Mouse (Mus musculus): ENCODE data around the gene Utrn. TPM values are rescaled to one million over a fixed set of nuclear protein-coding genes. Genes with fewer than 3 reads are reported as not detected.

Utrn gene
- polyA plus RNA-seq, 1 experiment from 2014 or later, result 21.5 TPM

DNA sequence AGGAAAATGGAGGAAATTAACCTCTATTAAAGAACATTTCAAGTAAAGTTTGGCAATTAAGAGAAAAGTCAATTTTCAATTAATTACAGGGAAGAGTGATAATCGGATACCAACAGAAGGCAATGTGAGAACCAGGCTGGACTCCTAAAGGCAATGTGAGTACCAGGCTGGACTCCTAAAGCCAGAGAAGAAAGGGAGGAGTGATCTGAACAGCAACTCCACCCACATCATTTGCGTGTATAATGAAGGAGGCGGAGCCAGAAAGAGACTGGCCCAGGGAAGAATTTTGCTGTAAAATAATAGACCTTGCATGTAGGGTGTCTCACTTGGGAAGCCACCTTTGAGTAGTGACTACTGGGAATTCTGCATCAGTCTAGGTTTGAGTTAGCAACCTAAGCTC, 334.4 kb downstream of the Utrn start:
- 76% methylated on average over 3 of the region's 3 CpGs for WGBS
- no peak for TF ChIP-seq CTCF (IDR thresholded peaks at IDR 0.05; ENCODE audit: low read depth)
- Histone ChIP-seq H3K36me3 (ENCODE audit: control insufficient read depth, insufficient read depth) (no peaks in the 10 kb centered on the region), H3K9ac (ENCODE audit: low read depth, low read length) (no peak overlapping the region), H3K9me3 (ENCODE audit: control insufficient read depth) (no peaks in the 10 kb centered on the region), H3K4me1 (replicated peaks; ENCODE audit: control insufficient read depth, insufficient read depth, low read length) (no peaks in the 10 kb centered on the region), H3K4me3 (ENCODE audit: low read depth, low read length) (no peak overlapping the region), H3K27ac (ENCODE audit: low read depth, low read length) (no peak overlapping the region), H3K4me2 (replicated peaks; ENCODE audit: low read depth) (no peak overlapping the region), H3K27me3 (replicated peaks; ENCODE audit: control insufficient read depth, insufficient read depth, low read length) (no peaks in the 10 kb centered on the region)
- no peak for ATAC-seq

DNA sequence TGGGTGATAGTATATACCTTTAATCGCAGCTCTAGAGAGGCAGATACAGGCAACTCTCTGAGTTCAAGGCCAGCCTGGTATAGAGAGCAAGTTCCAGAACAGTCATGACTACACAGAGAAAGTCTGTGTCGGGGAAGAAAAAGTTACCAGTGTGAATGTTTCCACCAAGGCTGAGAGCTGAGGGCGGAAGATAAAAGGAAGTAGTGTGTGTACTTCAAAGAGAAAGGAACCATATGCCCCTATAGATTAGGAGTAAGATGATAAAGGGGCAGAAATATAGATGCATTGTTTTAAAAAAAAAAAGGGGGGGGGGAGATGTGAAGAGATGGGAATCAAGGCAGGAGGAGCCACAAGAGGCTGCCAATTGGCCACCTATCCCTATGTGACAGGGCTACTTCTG, 334.9 kb downstream of the Utrn start:
- Histone ChIP-seq H3K27me3 (replicated peaks; ENCODE audit: control insufficient read depth, insufficient read depth, low read length) (no peaks in the 10 kb centered on the region), H3K27ac (ENCODE audit: low read depth, low read length) (no peak overlapping the region), H3K9ac (ENCODE audit: low read depth, low read length) (no peak overlapping the region), H3K4me2 (replicated peaks; ENCODE audit: low read depth) (no peak overlapping the region), H3K4me1 (replicated peaks; ENCODE audit: control insufficient read depth, insufficient read depth, low read length) (no peaks in the 10 kb centered on the region), H3K36me3 (ENCODE audit: control insufficient read depth, insufficient read depth) (no peaks in the 10 kb centered on the region), H3K4me3 (ENCODE audit: low read depth, low read length) (no peak overlapping the region), H3K9me3 (ENCODE audit: control insufficient read depth) (no peaks in the 10 kb centered on the region)
- 76% methylated on average over 3 of the region's 3 CpGs for WGBS
- no peak for TF ChIP-seq CTCF (IDR thresholded peaks at IDR 0.05; ENCODE audit: low read depth)
- no peak for ATAC-seq

DNA sequence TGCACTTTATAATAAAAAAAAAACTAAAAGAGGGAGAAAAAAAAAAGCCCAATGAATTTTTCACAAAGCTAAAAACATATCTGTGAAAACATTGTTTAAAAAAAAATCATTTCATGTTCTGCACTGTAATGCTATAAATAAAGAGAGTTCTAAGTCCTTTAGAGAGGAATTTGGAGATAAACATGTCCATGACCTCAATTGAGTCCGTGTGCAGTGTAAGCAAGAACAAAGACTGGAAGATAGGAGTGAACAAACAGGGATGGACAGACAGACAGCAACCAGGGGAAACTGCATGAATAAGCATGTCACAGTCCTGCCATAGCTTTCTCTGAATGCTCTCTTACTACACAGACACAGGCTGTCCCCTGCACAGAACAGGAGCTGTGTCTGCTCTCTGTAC, 347.1 kb downstream of the Utrn start:
- H3K9me3 ChIP-seq (ENCODE audit: control insufficient read depth), result no peaks in the 10 kb centered on the region
- H3K36me3 ChIP-seq (ENCODE audit: control insufficient read depth, insufficient read depth), result no peaks in the 10 kb centered on the region
- WGBS, result 38% methylated on average over 1 of the region's 1 CpGs
- TF ChIP-seq CTCF (IDR thresholded peaks at IDR 0.05; ENCODE audit: low read depth), result no peak
- H3K9ac ChIP-seq (ENCODE audit: low read depth, low read length), result no peak overlapping the region
- no peaks in the 10 kb centered on the region for H3K4me1 ChIP-seq (replicated peaks; ENCODE audit: control insufficient read depth, insufficient read depth, low read length)
- no peaks in the 10 kb centered on the region for H3K27me3 ChIP-seq (replicated peaks; ENCODE audit: control insufficient read depth, insufficient read depth, low read length)
- no peak overlapping the region for H3K4me2 ChIP-seq (replicated peaks; ENCODE audit: low read depth)
- no peak overlapping the region for H3K4me3 ChIP-seq (ENCODE audit: low read depth, low read length)
- ATAC-seq, result no peak
- no peak overlapping the region for H3K27ac ChIP-seq (ENCODE audit: low read depth, low read length)

DNA sequence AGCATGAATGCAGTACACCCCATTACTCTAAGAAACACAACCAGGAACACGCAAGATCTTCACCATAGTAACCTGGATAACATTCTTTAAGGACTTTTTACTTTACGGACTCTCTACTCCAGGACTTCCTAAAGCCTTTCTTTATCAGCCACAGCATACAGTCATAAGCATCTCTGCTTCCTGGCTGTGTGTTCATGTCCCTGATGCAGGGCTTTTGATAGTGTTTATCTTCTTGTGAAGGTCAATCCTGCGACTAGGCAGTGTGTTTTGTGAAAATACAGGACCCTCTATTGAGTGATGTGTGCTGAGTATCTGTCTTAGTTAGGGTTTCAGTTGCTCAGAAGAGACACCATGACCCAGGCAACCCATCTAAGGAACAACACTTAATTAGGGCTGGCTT, 351.0 kb downstream of the Utrn start:
- WGBS, result 81% methylated on average over 3 of the region's 3 CpGs
- H3K4me3 ChIP-seq (ENCODE audit: low read depth, low read length), result no peak overlapping the region
- H3K9me3 ChIP-seq (ENCODE audit: control insufficient read depth), result no peaks in the 10 kb centered on the region

DNA sequence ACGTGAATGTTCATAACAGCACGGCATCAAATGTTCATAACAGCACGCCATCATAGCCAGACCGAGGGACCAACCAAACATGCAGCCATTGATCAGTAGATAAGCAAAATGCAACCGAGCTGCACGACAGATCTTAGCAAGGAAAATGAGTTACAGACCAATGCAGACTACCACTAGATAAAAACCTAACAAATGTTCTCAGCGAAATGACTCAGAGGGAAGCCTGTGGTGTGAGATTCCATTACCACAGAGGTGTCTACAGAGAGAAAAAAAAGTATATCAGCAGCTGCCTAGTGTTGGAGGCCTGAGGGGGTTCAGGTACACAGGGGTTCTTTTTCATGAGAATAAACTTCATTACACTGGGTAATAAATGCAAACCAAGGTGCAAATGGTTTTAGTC, 363.6 kb downstream of the Utrn start:
- ATAC-seq, result no peak
- TF ChIP-seq CTCF (IDR thresholded peaks at IDR 0.05; ENCODE audit: low read depth), result no peak
- Histone ChIP-seq H3K4me2 (replicated peaks; ENCODE audit: low read depth) (no peak overlapping the region), H3K27me3 (replicated peaks; ENCODE audit: control insufficient read depth, insufficient read depth, low read length) (no peaks in the 10 kb centered on the region), H3K4me1 (replicated peaks; ENCODE audit: control insufficient read depth, insufficient read depth, low read length) (no peaks in the 10 kb centered on the region), H3K27ac (ENCODE audit: low read depth, low read length) (no peak overlapping the region), H3K9me3 (ENCODE audit: control insufficient read depth) (no peaks in the 10 kb centered on the region), H3K4me3 (ENCODE audit: low read depth, low read length) (no peak overlapping the region), H3K36me3 (ENCODE audit: control insufficient read depth, insufficient read depth) (peaks cover 7% of the 10 kb centered on the region; the same call in 1 of the 2 replicates), H3K9ac (ENCODE audit: low read depth, low read length) (no peak overlapping the region)
- WGBS, result 85% methylated on average over 7 of the region's 7 CpGs

More for the DNA sequence above, 351.0 kb downstream of the Utrn start:
- H3K9ac ChIP-seq (ENCODE audit: low read depth, low read length), result no peak overlapping the region
- ATAC-seq, result no peak
- H3K27me3 ChIP-seq (replicated peaks; ENCODE audit: control insufficient read depth, insufficient read depth, low read length), result no peaks in the 10 kb centered on the region
- H3K4me1 ChIP-seq (replicated peaks; ENCODE audit: control insufficient read depth, insufficient read depth, low read length), result no peaks in the 10 kb centered on the region
- H3K27ac ChIP-seq (ENCODE audit: low read depth, low read length), result no peak overlapping the region
- TF ChIP-seq CTCF (IDR thresholded peaks at IDR 0.05; ENCODE audit: low read depth), result no peak
- H3K4me2 ChIP-seq (replicated peaks; ENCODE audit: low read depth), result no peak overlapping the region
- no peaks in the 10 kb centered on the region for H3K36me3 ChIP-seq (ENCODE audit: control insufficient read depth, insufficient read depth)

DNA sequence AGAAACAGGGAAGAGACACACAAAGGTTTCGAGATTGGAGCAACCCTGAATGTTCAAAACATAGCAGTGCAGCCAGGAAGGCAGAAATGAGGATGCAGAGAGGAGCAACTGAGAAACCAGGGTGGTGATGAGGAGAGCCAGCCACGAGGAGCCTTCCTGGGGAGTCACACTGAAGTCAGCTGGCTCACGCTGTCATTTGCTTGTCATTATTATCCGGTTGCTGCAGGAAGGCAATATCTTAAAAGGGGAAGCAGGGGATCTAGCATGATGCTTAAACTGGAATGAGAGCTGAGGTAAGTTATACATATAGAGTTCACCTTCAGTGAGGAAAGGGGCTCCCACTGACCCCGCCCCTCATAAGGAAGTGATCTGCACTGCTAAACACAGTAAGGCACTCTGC, 368.7 kb downstream of the Utrn start:
- H3K9me3 ChIP-seq (ENCODE audit: control insufficient read depth), result no peaks in the 10 kb centered on the region
- H3K9ac ChIP-seq (ENCODE audit: low read depth, low read length), result no peak overlapping the region
- ATAC-seq, result no peak
- no peaks in the 10 kb centered on the region for H3K4me1 ChIP-seq (replicated peaks; ENCODE audit: control insufficient read depth, insufficient read depth, low read length)
- no peak overlapping the region for H3K4me3 ChIP-seq (ENCODE audit: low read depth, low read length)
- H3K27ac ChIP-seq (ENCODE audit: low read depth, low read length), result no peak overlapping the region
- H3K27me3 ChIP-seq (replicated peaks; ENCODE audit: control insufficient read depth, insufficient read depth, low read length), result no peaks in the 10 kb centered on the region
- 91% methylated on average over 5 of the region's 5 CpGs for whole genome bisulfite sequencing
- H3K4me2 ChIP-seq (replicated peaks; ENCODE audit: low read depth), result no peak overlapping the region
- peaks cover 25% of the 10 kb centered on the region; the same call in 1 of the 2 replicates for H3K36me3 ChIP-seq (ENCODE audit: control insufficient read depth, insufficient read depth)
- TF ChIP-seq CTCF (IDR thresholded peaks at IDR 0.05; ENCODE audit: low read depth), result no peak

DNA sequence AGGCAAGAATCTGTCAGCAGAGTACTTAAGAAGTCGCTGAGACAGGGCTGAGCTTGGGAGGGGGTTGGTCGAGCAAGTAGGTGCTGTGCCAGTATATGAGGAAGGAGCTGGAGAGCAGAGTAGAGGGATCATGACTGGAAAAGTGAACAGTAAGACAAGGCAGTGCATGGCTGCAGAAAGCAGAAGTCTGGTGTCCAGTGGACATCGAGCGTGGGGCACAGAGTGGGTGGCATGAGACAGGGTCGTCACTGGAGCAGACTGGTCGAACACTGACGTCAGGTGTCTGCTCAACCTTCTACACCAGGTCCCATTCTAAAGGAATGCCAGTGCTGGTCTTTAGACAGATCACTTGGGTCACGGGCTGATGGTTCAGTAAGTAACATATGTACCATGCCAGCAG, 371.6 kb downstream of the Utrn start:
- TF ChIP-seq CTCF (IDR thresholded peaks at IDR 0.05; ENCODE audit: low read depth), result no peak
- peaks cover 25% of the 10 kb centered on the region; the same call in 1 of the 2 replicates for H3K36me3 ChIP-seq (ENCODE audit: control insufficient read depth, insufficient read depth)
- no peak overlapping the region for H3K9ac ChIP-seq (ENCODE audit: low read depth, low read length)
- no peaks in the 10 kb centered on the region for H3K9me3 ChIP-seq (ENCODE audit: control insufficient read depth)
- H3K4me2 ChIP-seq (replicated peaks; ENCODE audit: low read depth), result no peak overlapping the region
- no peak overlapping the region for H3K4me3 ChIP-seq (ENCODE audit: low read depth, low read length)
- WGBS, result 84% methylated on average over 8 of the region's 8 CpGs
- no peak overlapping the region for H3K27ac ChIP-seq (ENCODE audit: low read depth, low read length)
- no peaks in the 10 kb centered on the region for H3K27me3 ChIP-seq (replicated peaks; ENCODE audit: control insufficient read depth, insufficient read depth, low read length)
- H3K4me1 ChIP-seq (replicated peaks; ENCODE audit: control insufficient read depth, insufficient read depth, low read length), result no peaks in the 10 kb centered on the region
- no peak for ATAC-seq

Measured in intestine, postnatal 0 days (tissue).